Mouse (Mus musculus) brain, adult 2 months (tissue): ENCODE measurements around the gene Tmem94.
"Not testable (repeated sequence)": the region's sequence is repeated elsewhere in the genome, so short reads cannot be mapped to it uniquely, and the experiment has no call there.

Experiments
- DNase-seq: peaks from one replicate; pipeline ENCODE4 v3.0.0; 2011; ENCODE audit warnings: low read depth, low spot score

The Tmem94 gene

DNA sequence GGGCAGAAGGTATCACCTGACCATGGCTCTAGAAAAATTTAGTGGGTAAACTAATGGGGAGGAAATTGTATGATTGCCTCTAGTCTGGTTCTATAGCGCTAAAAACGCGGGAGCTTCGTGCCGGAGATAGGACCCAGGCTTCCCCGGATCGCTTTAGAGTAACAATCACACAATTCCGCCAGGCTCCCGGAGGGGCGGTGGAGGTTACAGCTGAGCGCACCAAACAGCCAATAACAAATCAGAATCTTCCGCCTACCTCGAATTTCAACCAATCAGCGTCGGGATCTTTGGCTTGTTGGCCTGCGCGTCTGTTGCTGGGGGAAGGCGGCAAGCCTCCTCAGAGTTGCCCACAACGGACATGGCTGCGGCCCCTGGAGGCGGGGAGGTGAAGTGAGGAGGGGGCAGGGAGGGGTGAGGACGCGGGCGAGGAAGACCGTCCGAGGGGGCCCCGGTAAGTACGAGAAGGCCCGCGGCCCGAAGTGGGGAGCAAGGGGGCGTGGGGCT lies at the start of gene Tmem94:
Gene Tmem94 (plus strand): TSS at position 331 of the 504 bp plus-strand sequence.
- DNase-seq = peak; percentile 99

DNA sequence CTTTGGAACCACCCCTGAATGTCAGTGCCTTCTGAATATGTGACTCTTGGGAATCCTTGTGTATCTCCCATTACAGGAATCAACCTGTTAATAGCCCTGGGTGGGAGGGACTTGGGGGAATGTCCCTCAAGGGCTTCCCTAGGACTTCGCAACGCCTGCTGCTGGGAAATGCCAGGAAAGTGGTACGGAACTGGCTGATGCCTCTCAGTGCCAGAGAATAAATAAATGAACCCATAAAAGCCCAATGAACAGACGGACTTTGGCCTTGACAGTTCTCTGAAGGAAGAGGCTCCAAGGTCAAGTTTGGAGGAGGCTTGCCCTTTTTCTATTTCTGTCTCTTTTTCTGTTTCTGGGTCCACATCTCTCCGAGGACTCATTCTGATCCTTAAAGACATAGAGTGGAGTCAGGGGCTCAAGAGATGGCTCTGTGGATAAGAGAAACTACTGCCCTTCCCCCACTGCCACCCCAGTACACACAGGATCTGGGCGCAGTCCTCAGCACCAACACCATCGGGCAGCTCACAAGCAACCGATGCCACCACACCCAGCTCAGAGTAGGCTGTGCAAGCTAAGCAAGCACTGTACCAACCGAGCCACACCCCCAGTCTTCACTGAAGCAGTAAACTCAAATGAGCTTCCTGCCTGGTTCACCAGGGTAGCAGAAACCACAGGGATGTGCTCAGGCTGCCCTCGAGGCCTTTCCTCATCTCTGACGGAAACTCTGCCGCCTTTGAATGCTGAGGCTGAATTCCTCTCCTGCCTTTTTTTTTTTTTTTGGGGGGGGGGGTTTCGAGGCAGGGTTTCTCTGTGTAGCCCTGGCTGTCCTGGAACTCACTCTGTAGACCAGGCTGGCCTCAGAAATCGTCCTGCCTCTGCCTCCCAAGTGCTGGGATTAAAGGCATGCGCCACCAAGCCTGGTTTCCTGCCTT lies 48.6 kb upstream of the Tmem94 start:
- DNase-seq = no peak

DNA sequence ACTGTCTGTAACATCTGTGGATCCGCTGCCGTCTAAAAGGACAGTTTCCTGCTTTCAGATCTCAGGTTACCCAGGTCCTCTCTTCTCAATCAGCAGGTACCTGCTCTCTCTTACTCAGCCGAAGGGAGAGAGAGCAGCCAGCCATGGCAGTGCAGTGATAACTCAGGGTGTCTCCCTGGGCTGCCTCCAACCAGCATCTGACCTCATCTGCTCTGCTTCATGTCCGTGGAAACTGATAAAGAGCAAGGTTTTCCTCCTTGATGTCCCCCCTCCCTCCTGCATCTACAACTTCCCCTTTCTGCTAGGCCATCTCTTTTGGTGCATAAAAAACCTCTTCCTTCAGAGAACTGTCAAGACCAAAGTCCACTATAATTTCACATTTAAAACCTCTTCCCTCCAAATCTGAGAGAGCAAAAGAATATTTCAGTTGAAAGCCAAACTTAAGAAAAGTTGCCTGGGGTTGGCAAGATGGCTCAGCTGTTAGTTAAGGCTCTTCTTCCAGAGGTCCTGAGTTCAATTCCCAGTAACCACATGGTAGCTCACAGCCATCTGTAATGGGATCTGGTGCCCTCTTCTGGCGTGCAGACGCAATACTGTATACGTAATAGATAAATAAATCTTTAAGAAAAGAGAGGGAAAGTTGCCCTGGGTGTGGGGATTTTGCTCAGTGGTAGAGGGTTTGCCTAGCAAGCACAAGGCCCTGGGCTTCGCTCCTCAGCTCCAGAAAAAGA lies 47.4 kb upstream of the Tmem94 start:
- DNase-seq = no peak

DNA sequence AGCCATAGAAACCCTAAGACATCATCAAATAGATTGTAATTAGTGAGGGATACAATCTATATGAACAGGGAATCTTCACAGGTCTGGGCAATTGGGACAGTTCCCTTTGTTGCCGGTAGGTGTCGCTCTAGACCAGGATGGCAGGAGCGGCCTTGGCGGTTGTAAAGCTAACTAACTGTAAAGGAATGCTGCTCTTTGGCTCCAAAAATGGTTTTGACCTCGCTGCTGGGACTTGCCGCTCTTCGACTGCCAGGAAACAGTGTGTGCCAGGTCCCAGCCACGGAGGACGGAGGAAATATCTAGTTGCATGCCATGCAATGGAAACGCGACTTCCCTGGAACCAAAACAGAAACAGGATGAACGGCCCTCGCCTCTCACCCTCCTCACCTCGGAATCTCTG lies 42.6 kb upstream of the Tmem94 start:
- peak; percentile 90 for DNase-seq

DNA sequence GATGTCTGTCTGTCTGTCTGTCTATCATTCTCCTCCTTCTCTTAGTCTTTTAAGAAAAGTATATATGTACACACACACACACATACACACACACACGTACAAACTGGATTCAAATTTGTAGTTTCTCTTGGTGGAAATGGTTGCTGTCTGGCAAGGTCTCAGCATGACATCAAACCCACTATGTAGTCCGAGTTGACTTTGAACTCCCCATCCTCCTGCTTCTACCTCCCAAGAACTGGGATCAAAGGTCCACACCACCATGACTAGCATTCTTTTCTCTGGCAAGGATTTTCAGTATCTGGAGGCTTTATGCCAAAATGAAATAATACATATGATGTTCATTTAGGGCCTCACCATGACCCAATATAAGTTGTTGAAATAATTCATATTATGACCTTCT lies 42.0 kb upstream of the Tmem94 start:
- DNase-seq = no peak

DNA sequence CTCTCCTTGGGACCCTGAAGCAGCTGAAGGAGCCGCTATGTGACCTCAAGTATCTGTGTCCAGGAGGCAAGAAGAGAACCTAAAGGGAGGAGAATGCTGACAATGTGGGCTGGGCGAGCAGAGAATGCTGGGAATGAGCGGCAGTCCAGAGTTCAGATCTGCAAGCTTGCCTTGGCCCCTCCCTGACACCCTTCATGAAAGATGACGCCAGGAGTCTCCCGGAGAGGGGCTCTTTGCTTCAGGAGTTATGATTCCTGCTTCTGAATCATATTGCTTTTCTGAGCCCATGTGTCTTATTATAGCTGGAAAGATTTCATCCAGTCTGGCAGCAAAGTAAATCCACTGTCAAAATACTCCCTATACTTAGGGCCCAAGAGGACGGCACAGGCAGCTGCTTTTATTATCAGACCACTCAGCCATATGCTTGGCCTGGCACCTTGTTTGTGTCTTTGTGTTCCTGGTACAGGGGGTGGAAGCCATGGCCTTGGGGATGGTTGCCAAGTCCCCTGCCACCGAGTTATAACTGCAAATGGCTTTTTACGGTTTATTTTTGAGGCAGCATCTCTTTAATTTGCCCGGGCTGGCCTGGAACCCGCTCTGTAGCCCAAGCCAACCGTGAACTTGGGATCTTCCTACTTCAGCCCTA lies 31.1 kb upstream of the Tmem94 start:
- peak; percentile 59 for DNase-seq

DNA sequence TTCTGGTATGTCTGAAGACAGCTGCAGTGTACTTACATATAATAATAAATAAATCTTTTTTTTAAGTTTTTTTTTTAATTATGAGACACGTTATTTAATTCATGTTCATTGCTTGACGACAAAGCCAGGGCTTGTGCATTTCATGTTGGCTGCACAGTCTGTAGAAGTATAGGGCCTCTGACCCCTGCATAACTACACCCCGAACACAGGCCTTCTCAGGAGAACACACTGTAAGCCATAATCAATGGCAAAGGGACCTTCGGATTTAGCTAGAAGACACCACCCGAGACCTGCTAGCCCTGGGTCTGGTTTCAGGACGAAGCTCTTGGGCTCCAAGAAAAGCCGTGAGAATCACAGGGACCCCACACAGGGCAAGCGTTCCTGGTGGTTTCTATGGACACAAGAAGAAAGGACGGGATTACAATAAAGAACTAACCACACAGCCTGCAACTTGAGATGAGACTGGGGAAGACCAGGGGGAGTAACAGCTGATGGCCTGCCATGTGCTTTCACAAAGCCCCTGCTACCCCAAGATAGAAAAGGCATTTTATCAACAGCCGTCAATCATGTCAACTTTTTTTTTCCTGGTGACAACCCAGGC lies 27.5 kb upstream of the Tmem94 start:
- no peak for DNase-seq

DNA sequence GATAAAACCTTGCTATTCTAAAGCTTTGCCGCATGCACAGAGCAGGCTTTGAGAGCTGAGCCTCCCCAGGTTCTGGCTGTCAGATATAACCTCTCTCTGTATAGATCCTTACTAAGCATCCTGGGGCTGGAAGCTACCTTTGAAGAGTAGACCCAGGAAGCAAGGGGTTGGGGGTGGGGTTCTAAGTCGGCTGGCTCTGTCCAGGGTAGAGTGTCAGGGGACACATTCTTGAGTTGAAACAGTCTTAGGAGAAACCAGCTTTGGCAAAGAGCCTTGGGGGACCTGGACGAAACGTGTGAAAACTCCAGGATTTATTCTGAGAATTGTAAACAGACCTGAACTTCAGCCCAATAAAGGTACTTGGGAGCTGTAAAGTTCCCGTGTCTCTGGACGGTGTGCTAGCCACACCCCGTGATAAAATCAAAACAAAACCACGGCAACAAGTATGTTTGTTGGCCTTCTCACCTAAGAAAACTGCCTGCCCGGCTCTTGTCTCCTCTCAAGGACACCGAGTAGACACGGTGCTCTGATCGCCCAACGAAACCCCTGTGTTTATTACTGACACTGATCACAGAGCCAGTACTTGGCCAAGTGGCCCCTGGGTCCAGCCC lies 26.9 kb upstream of the Tmem94 start:
- no peak for DNase-seq

DNA sequence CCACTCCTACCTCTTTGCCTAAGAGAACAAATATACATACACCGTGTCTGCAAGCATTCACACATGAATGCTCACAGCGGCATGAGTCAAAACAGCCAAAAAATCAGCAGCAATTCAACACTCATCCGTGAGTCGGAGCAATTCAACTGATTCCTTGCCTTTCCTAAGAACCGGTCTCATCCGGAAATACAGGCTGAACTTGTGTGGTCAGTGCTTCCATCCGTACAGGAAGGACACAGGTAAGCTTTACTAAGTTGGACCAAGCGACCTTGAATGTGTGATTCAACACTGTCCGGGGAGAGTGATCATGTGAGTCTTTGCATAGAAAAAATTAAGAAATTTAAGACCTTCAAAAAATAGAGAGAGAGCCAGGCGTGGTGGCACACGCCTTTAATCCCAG lies 24.2 kb upstream of the Tmem94 start:
- no peak for DNase-seq

DNA sequence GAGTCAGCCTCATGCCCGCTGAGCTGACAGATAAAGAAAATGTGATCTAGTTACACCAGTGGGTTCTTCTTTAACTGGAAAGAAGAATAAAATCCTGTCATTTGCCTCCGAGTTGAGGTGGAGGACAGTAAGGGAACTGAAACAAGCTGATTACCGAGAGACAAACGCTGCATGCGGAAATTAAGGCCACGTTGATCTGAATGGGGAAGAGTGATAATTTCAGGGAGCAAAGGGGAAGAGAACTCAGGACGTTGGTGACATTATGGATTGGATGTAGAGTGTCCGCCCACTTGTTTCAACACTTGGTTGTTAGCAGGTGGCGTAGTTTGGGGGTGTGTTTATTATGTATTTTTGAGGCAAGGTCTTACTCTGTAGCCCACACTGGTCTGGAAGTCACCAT lies 22.3 kb upstream of the Tmem94 start:
- no peak for DNase-seq

DNA sequence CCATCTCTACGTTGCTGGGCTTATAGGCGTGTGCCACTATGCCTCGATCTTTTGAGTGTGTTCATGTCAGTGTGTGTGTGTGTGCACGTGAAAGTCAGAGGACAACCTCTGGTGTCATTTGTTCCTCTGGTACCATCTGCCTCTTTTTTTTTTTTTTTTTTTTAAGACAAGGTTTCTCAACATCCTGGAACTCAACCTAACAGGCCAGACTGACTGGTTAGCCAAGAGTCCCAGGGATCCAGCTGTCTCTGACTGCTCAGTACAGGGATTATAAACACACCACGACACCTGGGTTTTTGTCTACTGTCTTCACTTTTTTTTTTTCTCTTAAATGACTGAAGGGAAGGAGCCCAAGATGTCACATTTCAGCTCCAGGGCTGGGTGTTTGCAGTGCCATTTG lies 20.8 kb upstream of the Tmem94 start:
- DNase-seq = no peak

DNA sequence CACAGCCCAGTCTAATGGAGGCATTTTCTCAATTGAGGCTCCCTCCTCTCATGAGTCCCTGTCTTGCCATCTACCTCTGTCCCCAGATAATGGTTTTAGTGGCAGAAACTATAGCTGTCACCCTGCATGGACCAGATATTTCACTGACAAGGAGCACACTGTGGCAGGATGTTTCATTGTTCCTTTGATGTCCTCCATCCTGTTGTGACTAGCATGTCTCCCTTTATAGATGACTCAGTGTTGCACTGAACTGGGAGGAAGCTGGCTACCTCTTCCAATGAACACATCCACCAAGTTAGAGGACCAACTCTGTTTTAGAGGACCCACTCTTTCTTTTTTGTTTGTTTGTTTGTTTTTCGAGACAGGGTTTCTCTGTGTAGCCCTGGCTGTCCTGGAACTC lies 19.1 kb upstream of the Tmem94 start:
- no peak for DNase-seq

DNA sequence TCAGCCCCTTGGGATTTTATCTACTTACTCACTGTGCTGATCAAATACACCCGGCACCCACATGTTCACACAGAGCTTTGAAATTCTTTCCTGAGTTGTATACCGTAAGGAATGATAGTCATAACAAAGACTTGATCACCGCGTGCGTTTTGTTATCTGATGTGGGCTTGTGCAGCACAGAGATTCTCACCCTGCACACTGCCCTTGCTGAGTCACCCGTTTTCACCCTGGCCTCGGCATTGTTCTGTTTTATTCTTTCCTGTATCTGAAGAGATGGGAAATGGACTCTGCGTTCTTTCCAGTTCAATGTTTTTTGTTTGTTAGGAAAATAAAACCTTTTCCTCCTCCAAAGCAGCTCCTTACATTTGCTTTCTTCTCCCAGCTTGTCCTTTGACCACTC lies 18.5 kb upstream of the Tmem94 start:
- DNase-seq = no peak

DNA sequence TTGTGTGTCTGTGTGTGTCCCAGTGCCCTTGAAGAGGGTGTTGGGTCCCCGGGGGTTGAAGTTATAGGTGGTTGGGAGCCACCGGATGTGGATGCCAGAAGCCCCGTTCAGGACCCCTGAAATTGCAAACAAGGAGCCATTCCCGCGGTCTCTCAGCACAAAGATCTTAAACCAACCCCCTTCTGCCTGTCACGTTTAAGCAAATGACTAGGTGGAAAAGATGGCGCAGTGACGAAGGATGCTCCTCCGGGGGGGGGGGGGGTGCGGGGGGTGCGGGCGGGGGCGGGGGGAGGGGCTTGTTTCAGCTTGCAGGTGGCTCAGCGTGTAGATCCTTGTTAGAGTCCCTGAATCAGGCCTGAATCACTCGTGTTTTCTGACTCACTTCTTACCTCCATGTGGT lies 17.9 kb upstream of the Tmem94 start:
- DNase-seq = peak; percentile 71

DNA sequence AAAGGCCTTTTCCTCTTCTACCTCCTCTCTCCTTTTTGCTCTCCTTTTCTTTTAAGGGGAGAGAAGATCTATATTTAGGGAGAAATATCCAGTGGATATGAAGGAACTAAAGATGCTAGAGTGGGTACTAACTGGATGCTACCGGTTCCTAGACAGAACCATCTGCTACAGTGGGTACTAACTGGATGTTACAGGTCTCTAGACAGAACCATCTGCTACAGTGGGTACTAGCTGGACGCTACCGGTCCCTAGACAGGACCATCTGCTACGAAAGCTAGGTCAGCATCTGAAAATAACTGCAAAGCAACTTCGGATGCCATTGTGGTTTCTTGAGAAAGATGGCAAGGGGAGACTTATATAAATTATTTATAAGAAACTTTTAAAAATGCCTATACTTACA lies 15.4 kb upstream of the Tmem94 start:
- peak; percentile 84 for DNase-seq

DNA sequence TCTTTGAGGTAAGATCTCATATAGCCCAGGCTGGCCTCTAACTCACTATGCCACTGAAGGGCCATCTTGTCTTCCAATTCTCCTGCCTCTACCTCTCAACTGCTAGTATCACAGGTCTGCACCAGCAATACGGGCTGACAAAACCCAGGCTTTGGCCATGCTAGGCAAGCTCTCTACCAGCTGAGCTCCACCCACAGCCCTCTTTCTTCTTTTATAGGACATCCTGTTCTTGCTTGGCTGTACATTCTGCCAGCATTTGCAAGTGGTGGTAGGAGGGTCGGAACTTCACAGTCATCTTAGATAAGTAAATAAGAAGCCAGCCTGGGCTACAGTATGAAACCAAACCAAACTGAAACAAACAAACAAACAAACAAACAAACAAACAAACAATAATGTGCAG lies 13.5 kb upstream of the Tmem94 start:
- no peak for DNase-seq

DNA sequence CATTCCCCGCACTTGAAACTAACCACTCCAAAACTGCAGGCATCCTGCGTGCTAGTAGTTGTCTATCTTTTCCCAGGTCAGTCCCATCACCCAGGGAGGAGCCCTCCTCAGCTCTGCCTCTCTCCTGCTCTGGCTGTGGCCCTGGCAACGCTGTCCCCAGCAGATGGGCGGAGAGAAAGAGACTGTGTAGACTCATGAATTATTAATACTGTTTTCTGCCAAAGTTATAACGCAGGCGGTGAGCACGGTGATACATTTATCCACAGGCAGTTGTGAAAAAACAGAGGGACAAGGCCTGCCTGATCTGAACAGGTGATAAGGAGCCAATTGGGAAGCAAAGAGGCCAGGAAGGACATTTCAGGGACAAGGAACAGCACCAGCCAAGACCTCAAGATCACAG lies 12.6 kb upstream of the Tmem94 start:
- DNase-seq = no peak

DNA sequence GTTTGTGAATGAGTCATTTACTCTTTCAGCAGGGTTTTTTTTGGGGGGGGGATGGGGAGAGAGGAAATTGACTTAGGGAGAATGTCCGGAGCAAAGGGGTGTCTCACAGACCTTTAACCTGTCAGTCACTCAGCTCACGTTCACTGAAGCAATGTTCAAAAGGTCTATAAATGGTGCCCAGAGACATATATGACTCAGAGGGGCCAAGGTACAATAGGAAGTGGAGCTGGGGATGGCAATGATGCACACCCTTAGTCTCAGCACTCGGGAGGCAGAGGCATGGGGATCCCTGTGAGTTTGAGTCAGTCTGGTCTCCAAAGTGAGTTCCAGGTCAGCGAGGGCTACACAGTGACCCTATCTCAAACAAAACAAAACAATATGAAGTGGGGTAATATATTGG lies 11.7 kb upstream of the Tmem94 start:
- DNase-seq = no peak

DNA sequence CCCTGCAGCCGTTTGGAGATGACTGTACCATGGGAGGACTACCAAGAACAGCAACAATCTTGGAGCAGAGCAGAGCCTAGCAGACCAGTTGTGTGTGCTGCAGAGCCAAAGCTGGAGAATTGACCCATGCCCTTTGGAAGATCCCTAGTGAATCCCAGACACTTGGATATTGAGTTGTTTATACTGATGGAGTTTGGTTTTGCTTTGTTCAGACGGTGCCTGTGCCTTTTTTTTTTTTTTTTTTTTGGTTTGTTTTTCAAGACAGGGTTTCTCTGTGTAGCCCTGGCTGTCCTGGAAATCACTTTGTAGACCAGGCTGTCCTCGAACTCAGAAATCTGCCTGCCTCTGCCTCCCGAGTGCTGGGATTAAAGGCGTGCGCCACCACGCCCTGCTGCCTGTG lies 3.1 kb upstream of the Tmem94 start:
- DNase-seq = not testable (repeated sequence)

DNA sequence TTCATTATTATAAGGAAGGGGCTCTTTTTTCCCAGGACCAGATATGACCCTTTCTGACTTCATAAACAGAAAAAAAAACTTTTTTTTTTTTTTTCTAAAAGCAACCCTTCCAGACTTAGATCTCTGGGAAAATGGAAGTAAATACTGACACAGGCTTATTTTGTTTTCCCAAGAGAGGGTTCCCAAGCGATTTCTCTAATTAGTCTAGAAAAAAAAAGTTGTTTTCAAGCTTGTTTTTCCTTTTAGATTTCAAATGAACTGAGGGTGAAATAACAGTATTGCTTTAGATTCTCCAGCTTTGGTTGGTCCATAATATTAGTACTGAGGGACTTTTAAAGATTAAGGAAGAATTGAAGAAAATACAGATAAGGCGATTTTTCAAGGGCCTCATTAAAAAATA lies 535 bp upstream of the Tmem94 start:
- DNase-seq = no peak

DNA sequence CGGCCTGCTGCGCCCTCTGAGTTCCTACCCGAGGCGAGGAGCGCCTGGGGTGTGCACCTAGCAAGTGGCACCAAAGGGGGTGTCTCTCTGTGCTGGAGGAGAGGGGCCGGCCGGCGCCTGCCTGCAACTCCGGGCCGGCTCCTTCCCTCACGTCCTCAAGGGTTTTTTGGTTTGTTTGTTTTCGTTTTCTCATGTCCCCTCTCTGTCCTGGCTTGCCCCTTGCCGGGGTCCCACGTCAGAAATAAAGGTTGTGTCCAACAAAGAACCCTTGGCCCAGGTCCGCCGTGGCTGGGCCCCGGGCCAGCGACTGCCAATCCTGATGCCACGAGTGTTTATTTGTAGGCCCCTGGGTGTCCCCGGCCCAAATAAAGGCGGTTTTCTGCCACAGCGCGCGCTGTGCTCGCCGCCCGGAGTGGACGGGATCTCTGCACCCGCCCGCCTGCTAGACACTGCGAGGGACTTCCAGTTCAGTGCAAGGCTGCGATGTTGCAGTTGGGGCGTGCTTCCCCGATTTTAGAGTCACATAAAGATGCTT lies 441 bp downstream of the Tmem94 start:
- peak; percentile 64 for DNase-seq
